Mouse (Mus musculus): ENCODE results near the gene Camta2.

The Camta2 gene

GRCm38 (mm10) chr11:70687601-70688199 lies at the start of gene Camta2:
Gene Camta2, minus strand, starts transcription at chr11:70688105.
- peak; percentile 68 for DNase-seq (ENCODE audit: low read depth, low spot score)

- DNase-seq (ENCODE audit: low read depth, low spot score): no peak
Measured at GRCm38 (mm10) chr11:70733256-70733655, 45.4 kb upstream of the Camta2 start.

- no peak for DNase-seq (ENCODE audit: low read depth, low spot score)
Measured at GRCm38 (mm10) chr11:70731178-70731577, 43.3 kb upstream of the Camta2 start.

- DNase-seq (ENCODE audit: low read depth, low spot score): no peak
Measured at GRCm38 (mm10) chr11:70730427-70731038, 42.6 kb upstream of the Camta2 start.

- no peak for DNase-seq (ENCODE audit: low read depth, low spot score)
Measured at GRCm38 (mm10) chr11:70727385-70727784, 39.5 kb upstream of the Camta2 start.

GRCm38 (mm10) chr11:70726585-70726984 lies 38.7 kb upstream of the Camta2 start:
- DNase-seq (ENCODE audit: low read depth, low spot score): no peak

GRCm38 (mm10) chr11:70724706-70725105 lies 36.8 kb upstream of the Camta2 start:
- no peak for DNase-seq (ENCODE audit: low read depth, low spot score)

GRCm38 (mm10) chr11:70721072-70721471 lies 33.2 kb upstream of the Camta2 start:
- no peak for DNase-seq (ENCODE audit: low read depth, low spot score)

- no peak for DNase-seq (ENCODE audit: low read depth, low spot score)
Measured at GRCm38 (mm10) chr11:70720567-70720966, 32.7 kb upstream of the Camta2 start.

GRCm38 (mm10) chr11:70718481-70718880 lies 30.6 kb upstream of the Camta2 start:
- DNase-seq (ENCODE audit: low read depth, low spot score): no peak

- DNase-seq (ENCODE audit: low read depth, low spot score): no peak
Measured at GRCm38 (mm10) chr11:70715832-70716231, 27.9 kb upstream of the Camta2 start.

GRCm38 (mm10) chr11:70713222-70713621 lies 25.3 kb upstream of the Camta2 start:
- DNase-seq (ENCODE audit: low read depth, low spot score): no peak

- DNase-seq (ENCODE audit: low read depth, low spot score): no peak
Measured at GRCm38 (mm10) chr11:70711026-70711425, 23.1 kb upstream of the Camta2 start.

- no peak for DNase-seq (ENCODE audit: low read depth, low spot score)
Measured at GRCm38 (mm10) chr11:70706127-70706526, 18.2 kb upstream of the Camta2 start.

GRCm38 (mm10) chr11:70702781-70703180 lies 14.9 kb upstream of the Camta2 start:
- no peak for DNase-seq (ENCODE audit: low read depth, low spot score)

GRCm38 (mm10) chr11:70701984-70702733 lies 14.3 kb upstream of the Camta2 start:
- no peak for DNase-seq (ENCODE audit: low read depth, low spot score)

GRCm38 (mm10) chr11:70701221-70701955 lies 13.5 kb upstream of the Camta2 start:
- DNase-seq (ENCODE audit: low read depth, low spot score): no peak

- peak; percentile 40 for DNase-seq (ENCODE audit: low read depth, low spot score)
Measured at GRCm38 (mm10) chr11:70700613-70701012, 12.7 kb upstream of the Camta2 start.

- peak; percentile 95 for DNase-seq (ENCODE audit: low read depth, low spot score)
Measured at GRCm38 (mm10) chr11:70699722-70700556, 12.0 kb upstream of the Camta2 start, which contains the start of the genes Inca1 and Kif1c. Gene Inca1, minus strand, starts transcription at chr11:70700155. Gene Kif1c, plus strand, starts transcription at chr11:70700548.

GRCm38 (mm10) chr11:70699051-70699450 lies 11.1 kb upstream of the Camta2 start:
- no peak for DNase-seq (ENCODE audit: low read depth, low spot score)

GRCm38 (mm10) chr11:70697376-70697775 lies 9.5 kb upstream of the Camta2 start:
- DNase-seq (ENCODE audit: low read depth, low spot score): no peak
